Mouse (Mus musculus) adrenal gland, adult 8-10 months (tissue): ENCODE data around the gene Mrps6. TPM values are rescaled to one million over a fixed set of nuclear protein-coding genes. Genes with fewer than 3 reads are reported as not detected.

ENCODE experiments used
- DNase-seq: peaks from one replicate; pipeline ENCODE4 v3.0.0; 2022
- total RNA-seq, 4 experiments: library from RNA; stranded (reverse); gene quantifications; 2 replicates each; pipeline ENCODE4 v1.2.4; 2022

Mrps6 gene
- total RNA-seq: 100 to 1,000 TPM in 1 of 4 experiments, 10 to 100 TPM in 3; 80.9 to 100 (median 87.2) TPM

DNA sequence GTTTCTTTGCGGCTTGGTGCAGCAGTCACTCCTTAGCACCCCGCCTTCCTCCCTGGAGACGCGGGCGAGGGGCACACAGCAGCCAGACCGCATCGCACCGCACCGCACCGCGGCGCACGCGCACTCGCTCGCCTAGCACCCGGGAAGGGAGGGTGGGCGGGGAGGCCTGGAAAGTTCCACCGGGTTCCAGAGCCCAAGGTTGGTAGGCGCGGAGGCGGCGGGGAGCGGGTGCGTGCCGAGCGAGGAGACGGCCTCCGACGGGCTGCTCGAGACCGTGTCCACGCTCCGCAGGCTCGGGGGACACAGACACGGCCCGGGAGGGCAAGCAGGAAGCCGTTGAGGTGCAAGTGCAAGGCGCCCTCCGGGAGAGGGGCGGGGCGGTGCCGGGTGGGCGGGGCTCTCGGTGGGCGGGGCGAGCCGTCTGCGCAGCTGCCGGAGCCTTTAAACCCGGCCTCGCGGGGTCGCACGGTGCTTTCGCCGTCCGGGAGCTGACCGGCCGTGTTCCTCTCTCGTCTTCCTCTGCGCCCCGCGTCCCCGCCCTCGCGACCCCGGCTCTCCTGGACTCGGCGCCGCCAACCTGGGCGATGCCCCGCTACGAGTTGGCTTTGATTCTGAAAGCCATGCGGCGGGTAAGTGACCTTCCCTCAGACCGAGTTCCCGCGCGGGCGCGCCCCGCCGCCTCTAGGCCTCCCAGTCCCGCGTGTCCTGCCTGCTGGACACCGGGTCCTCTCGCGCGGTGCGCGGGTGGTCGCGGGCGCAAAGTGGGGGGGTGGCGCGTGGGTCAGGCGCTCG, at the start of gene Mrps6, which contains the start of the genes Gm49711 and Slc5a3:
TSS of gene Mrps6 (plus strand) at position 419 of the 792 bp plus-strand sequence.
TSS of gene Gm49711 (plus strand) at position 465 of the 792 bp plus-strand sequence.
TSS of gene Slc5a3 (plus strand) at position 471 of the 792 bp plus-strand sequence.
- DNase-seq: peak; percentile 74

DNA sequence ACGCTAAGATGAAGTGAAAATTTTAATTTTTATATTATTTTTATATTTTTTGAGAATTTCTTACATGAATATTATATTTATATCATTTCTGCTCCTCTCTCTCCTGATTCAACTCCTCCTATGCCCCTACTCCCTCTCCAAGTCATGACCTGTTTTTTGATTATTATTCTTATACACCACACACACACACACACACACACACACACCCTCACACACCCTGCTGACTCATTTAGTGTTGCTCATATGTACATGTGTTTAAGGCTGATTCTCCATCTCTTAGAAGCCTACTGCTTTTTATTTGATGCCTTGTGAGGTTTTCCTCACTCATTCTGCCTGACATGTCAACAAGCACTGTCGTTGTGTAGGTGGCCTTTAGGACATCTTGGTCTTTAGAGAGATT, 48.5 kb upstream of the Mrps6 start:
- no peak for DNase-seq

GRCm38 (mm10) chr16:92016792-92017191, 41.3 kb upstream of the Mrps6 start:
- no peak for DNase-seq

GRCm38 (mm10) chr16:92019141-92020118, 38.6 kb upstream of the Mrps6 start:
- peak; percentile 13 for DNase-seq

- DNase-seq: no peak
Measured at GRCm38 (mm10) chr16:92021656-92022400, 36.2 kb upstream of the Mrps6 start.

DNA sequence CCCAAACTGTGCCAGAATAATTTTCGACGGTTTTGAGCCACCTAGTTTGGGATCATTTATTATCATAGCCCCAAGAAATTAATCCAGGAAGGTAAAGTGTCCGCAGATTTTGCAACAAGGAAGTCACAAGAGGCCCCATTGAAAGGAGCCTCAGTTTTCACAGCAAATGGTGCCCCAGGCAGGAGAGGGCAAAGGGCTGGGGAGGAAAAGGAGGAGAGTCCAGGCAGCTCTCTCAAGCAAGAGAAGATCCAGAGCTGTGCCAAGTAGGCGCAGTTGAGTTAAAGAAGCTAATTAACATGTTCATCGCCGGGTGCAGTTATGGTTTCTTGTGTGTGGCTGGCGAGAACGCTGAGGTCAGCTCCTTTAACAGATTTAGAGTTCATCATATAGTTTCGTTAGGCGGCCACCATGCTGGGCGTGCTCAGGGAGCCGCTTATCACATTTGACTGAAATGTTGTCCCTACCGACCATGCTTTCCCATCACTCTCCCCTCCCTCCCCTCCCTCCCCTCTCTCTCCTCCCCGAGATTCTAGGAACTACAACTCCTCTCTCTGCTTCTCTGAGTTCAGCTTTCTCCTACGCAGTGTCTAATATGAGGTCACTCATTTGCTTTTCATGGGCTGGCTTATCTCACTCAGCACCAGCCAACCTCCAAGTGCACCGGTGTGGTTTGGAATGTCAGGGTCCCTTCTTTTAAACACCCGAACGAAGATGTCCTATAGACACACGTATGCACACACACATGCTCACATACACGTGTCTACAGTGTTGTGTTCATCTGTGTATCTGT, 35.4 kb upstream of the Mrps6 start:
- DNase-seq: no peak

GRCm38 (mm10) chr16:92033286-92033685, 24.8 kb upstream of the Mrps6 start:
- no peak for DNase-seq

DNA sequence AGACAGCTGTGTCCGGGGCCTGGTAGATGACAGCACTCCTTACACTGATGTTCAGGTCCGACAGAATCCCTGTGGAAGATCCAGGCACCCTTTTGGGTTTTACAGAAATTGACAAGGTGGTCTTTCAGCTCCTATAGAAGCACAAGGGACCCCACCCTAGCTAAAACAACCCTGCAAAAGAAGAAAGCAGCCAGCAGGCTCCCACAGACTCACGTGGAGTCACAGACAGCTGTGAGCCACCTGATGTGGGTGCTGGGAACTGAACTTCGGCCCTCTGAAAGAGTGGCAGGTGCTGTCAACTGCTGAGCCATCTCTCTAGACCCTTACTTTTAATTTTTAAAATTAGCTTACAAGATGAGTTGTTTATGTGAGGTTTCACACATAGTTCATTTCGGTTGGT, 23.4 kb upstream of the Mrps6 start:
- no peak for DNase-seq

GRCm38 (mm10) chr16:92036701-92037100, 21.4 kb upstream of the Mrps6 start:
- DNase-seq: no peak

DNA sequence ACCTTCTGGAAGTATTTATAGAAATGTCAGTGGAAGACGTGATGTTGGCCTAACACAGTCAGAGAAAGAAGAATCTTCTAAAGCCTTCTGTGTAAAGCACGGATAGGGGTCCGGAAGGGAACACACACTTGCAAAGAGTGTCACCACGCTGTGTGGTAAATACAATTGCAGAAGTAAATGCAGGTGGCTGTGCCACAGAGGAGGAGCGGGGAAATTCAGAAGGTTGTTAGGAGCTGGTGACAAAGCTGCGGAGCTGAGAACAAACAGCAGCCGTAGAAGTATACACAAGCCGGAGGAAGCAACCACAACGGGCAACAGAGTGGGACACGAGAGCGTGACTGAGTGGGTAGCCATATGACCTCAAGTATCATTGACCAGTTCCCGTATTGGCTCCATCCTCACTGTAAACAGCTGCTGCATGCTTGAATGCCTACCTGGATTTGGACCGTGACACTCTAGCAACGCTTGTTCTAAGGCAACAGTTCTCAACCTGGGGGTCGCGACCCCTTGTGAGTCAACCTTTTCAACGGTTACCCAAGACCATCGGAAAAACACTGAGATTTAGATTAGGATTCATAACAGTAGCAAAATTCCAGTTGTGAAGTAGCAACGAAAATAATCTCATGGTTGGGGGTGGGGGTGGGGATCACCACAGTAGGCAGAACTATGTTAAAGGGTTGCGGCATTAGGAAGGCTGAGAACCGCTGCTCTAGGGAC, 20.0 kb upstream of the Mrps6 start:
- no peak for DNase-seq

DNA sequence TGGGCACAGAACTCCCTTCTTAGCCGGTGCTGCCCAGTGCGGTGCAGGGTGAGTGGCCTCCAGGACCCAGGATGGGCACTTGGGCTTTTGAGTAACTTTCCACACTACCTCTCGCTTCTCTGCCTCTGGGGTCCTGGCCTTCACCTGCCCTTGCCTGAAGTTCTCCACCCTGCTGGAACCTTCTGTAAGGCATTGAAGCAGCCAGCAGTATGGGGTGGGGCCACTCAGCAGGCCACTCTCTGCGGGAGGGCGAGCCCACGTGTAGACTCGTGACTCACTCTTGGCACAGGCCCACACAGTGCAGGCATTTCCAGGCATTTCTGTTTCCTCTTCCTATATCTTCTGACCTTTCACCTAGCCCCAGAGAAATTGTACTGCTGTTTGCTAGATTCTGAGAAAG, 18.6 kb upstream of the Mrps6 start:
- no peak for DNase-seq

GRCm38 (mm10) chr16:92039966-92040365, 18.1 kb upstream of the Mrps6 start:
- DNase-seq: no peak

GRCm38 (mm10) chr16:92051777-92052310, 6.2 kb upstream of the Mrps6 start:
- DNase-seq: no peak

DNA sequence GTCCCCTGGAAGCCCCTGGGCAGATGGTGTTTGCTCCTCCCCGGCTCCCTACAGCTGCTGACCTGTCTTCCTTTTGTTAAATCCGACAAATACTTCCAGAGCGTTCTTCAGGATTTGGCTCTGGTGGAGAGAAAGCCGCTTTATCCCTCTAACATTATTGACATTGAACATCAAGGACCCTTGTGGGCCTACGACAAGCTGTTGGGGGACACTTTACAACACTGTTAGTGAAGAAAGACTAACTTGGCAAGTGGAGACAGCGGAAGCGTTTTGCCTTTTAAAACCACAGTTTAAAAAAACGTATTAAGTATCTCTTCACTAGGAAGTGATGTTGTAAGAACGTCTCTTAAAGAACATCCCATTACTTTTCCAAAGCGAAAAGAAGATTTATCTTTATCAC, 5.5 kb upstream of the Mrps6 start:
- DNase-seq: no peak

DNA sequence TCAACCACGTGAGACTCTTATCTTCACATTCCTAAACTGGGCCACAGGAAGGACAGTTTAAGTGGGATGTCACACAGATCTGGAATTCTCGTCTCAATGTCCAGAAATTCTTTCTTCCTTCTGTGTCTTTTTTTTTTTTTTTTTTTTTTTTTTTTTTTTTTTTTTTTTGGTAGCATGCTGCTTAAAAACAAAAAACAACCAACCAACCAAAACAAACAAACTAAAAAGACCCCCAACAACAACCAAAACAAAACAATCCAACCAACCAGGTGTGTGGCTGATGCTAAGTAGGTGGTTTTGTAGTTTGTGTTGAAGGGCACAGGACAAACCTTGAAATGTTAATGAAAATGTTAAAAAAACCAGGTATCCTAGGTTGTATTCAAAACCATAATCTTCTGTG, 1.4 kb upstream of the Mrps6 start:
- DNase-seq: no peak

GRCm38 (mm10) chr16:92057456-92057851, 616 bp upstream of the Mrps6 start:
- peak; percentile 6 for DNase-seq

DNA sequence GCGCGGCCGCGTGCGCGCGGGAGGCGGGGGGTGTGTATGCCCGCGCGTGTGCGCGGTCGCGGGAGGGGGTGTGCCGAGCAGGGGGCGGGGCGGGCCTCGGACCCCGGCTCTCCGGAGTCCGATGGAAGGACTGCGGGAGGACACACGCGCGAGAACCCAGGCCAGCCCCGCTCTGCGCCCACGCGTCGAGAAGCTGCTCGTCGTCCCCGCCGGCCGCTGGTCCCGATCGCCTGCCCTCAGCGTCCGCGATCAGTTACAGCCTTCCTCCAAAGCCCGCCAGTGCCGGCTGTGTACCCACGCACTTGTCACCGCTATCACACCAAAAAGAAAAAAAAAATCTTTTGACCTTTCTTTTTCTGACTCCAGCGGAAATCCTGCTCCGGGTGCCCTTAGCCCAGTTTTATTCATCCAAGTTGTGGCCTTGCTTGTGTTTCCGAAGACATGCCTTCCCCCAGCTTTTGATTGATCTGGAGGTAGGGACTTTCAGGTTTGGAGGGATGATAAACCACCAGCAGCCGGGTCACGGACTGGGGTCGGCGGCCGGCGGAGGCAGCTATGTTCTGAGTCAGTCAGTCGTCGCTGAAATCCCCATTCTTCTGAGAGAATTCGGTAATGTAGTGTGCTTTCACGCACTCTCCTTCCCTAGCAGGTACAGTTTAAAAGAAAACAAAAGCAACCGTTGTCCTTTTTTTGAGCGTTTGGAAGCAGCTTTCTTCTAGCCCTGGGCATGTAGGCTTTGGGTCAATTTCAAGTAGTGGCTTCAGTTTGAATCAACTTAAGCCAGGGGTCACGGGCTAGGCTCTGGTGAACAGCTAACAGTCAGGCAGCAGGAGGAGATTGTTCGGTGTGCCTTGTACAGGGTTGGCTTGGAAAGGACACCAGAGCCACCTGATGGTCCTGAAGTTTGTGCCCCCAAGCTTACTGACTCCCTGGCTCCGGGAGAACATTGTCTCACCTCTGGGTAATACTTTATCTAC, 862 bp downstream of the Mrps6 start:
- peak; percentile 34 for DNase-seq

GRCm38 (mm10) chr16:92060213-92060612, 2.1 kb downstream of the Mrps6 start:
- no peak for DNase-seq

DNA sequence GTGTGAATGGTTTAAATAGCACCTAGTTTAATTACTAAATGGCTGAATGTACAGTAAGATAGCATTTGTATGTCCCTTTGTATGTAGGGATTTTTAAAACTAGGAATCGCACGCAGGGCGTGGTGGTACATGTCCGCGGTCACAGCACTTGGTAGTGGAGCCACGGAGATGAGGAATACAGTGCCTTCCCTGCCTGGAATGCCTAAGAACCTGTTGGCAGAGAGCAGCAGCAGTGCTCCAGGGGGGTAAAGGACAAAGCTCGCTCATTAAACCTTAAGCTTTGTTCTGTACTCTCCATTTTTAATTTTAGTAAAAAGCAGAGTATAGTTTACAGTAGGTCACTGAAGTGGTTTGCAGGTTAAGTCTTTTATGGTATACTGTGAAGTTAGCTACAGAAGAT, 3.5 kb downstream of the Mrps6 start:
- no peak for DNase-seq
